Mouse (Mus musculus): ENCODE results near the gene Vmn1r37. TPM values are rescaled to one million over a fixed set of nuclear protein-coding genes. Genes with fewer than 3 reads are reported as not detected.

Vmn1r37 gene
- not detected in 2 replicates for polyA plus RNA-seq (2012; rRNA removed)

GRCm38 (mm10) chr6:66729082-66729481 lies at the start of gene Vmn1r37:
TSS of gene Vmn1r37 (plus strand) at chr6:66729382.

GRCm38 (mm10) chr6:66685806-66686205 lies 43.4 kb upstream of the Vmn1r37 start, which contains the start of gene Vmn1r35:
TSS of gene Vmn1r35 (minus strand) at chr6:66685906.

GRCm38 (mm10) chr6:66719068-66719467 lies 10.1 kb upstream of the Vmn1r37 start, which contains the start of gene Vmn1r36:
TSS of gene Vmn1r36 (minus strand) at chr6:66719168.

GRCm38 (mm10) chr6:66782527-66782926 lies 53.3 kb downstream of the Vmn1r37 start, which contains the start of gene Vmn1r38:
TSS of gene Vmn1r38 (minus strand) at chr6:66782627.

Other genes starting within 250 kb of the Vmn1r37 start
- 24.2 and 27.3 TPM in 2 replicates for gene Mad2l1, start 194.0 kb upstream of the Vmn1r37 start, polyA plus RNA-seq (2012; rRNA removed)
- not detected in 2 replicates for gene Vmn1r32, start 169.3 kb upstream of the Vmn1r37 start, polyA plus RNA-seq (2012; rRNA removed)
- not detected in 2 replicates for gene Vmn1r33, start 111.1 kb upstream of the Vmn1r37 start, polyA plus RNA-seq (2012; rRNA removed)
- gene Vmn1r34, start 85.5 kb upstream of the Vmn1r37 start, polyA plus RNA-seq (2012; rRNA removed), result not detected in 2 replicates
- not detected in 2 replicates for gene Vmn1r35, start 43.5 kb upstream of the Vmn1r37 start, polyA plus RNA-seq (2012; rRNA removed)
- not detected in 2 replicates for gene Vmn1r36, start 10.2 kb upstream of the Vmn1r37 start, polyA plus RNA-seq (2012; rRNA removed)
- gene Vmn1r38, start 53.2 kb downstream of the Vmn1r37 start, polyA plus RNA-seq (2012; rRNA removed), result not detected in 2 replicates
- gene Vmn1r39, start 81.2 kb downstream of the Vmn1r37 start, polyA plus RNA-seq (2012; rRNA removed), result not detected in 2 replicates
- gene Gng12, start 167.0 kb downstream of the Vmn1r37 start, polyA plus RNA-seq (2012; rRNA removed), result 26.0 and 26.9 TPM in 2 replicates